Mouse (Mus musculus): ENCODE measurements around the gene Taar6.

GRCm38 (mm10) chr10:24031347-24031746 is 45.9 kb upstream of the Taar6 start:
- TF ChIP-seq CTCF (IDR thresholded peaks at IDR 0.05; ENCODE audit: insufficient read depth, low read depth, low read length) (no peak), POLR2A (IDR thresholded peaks at IDR 0.05; ENCODE audit: insufficient read depth, low read depth, low read length) (no peak)

Data from olfactory bulb, adult 2 months (tissue).